Mouse (Mus musculus): ENCODE results near the gene H2-Q10. TPM values are rescaled to one million over a fixed set of nuclear protein-coding genes. Genes with fewer than 3 reads are reported as not detected.
A peak's percentile ranks its signal among the peaks of the same experiment; 100 is the strongest.
"Not testable (repeated sequence)": the region's sequence is repeated elsewhere in the genome, so short reads cannot be mapped to it uniquely, and the experiment has no call there.

Gene H2-Q10
- polyA plus RNA-seq, 1 experiment from 2014 or later, result 0.72 TPM

DNA sequence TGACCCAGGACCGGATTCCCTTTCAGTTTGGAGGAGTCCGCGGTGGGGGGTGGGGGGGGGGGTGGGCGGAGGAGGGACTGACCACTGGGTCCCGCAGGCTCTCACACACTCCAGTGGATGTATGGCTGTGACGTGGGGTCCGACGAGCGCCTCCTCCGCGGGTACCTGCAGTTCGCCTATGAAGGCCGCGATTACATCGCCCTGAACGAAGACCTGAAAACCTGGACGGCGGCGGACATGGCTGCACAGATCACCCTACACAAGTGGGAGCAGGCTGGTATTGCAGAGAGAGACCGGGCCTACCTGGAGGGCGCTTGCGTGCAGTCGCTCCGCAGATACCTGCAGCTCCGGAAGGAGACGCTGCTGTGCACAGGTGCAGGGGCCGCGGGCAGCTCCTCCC is 44.4 kb upstream of the H2-Q10 start:
- H3K27ac ChIP-seq (replicated peaks; ENCODE audit: low read depth, low read length); H3K4me1 ChIP-seq (ENCODE audit: control insufficient read depth, insufficient read depth, low read length); H3K27me3 ChIP-seq (ENCODE audit: control insufficient read depth, insufficient read depth, low read length); H3K36me3 ChIP-seq (ENCODE audit: control insufficient read depth, insufficient read depth, low read length); H3K9me3 ChIP-seq (ENCODE audit: control insufficient read depth, low read length); H3K9ac ChIP-seq (ENCODE audit: low read length): not testable (repeated sequence)
- H3K4me3 ChIP-seq (ENCODE audit: low read depth, low read length), result peak overlapping the region; percentile 30
- WGBS, result 13% methylated on average over 27 of the region's 28 CpGs
- ATAC-seq (ENCODE audit: insufficient number of reproducible peaks, low FRiP score, low TSS enrichment, low read depth) (peak; percentile 52), DNase-seq (ENCODE audit: low spot score) (peak; percentile 59)
- H3K4me2 ChIP-seq (ENCODE audit: low read depth, severe bottlenecking), result peak overlapping the region; percentile 68

GRCm38 (mm10) chr17:35428883-35429282 is 41.0 kb upstream of the H2-Q10 start:
- H3K9me3 ChIP-seq (ENCODE audit: control insufficient read depth, low read length); H3K36me3 ChIP-seq (ENCODE audit: control insufficient read depth, insufficient read depth, low read length): not testable (repeated sequence)

GRCm38 (mm10) chr17:35430671-35431070 is 39.2 kb upstream of the H2-Q10 start:
- DNase-seq (ENCODE audit: low spot score); H3K9me3 ChIP-seq (ENCODE audit: control insufficient read depth, low read length); ATAC-seq (ENCODE audit: insufficient number of reproducible peaks, low FRiP score, low TSS enrichment, low read depth); H3K36me3 ChIP-seq (ENCODE audit: control insufficient read depth, insufficient read depth, low read length); H3K9ac ChIP-seq (ENCODE audit: low read length); H3K27me3 ChIP-seq (ENCODE audit: control insufficient read depth, insufficient read depth, low read length); H3K4me1 ChIP-seq (ENCODE audit: control insufficient read depth, insufficient read depth, low read length); H3K4me3 ChIP-seq (ENCODE audit: low read depth, low read length); H3K4me2 ChIP-seq (ENCODE audit: low read depth, severe bottlenecking); H3K27ac ChIP-seq (replicated peaks; ENCODE audit: low read depth, low read length): not testable (repeated sequence)
- 86% methylated on average over 6 of the region's 6 CpGs for WGBS

More at GRCm38 (mm10) chr17:35428883-35429282, 41.0 kb upstream of the H2-Q10 start:
- H3K4me2 ChIP-seq (ENCODE audit: low read depth, severe bottlenecking); H3K4me3 ChIP-seq (ENCODE audit: low read depth, low read length); DNase-seq (ENCODE audit: low spot score); ATAC-seq (ENCODE audit: insufficient number of reproducible peaks, low FRiP score, low TSS enrichment, low read depth); H3K4me1 ChIP-seq (ENCODE audit: control insufficient read depth, insufficient read depth, low read length); H3K27ac ChIP-seq (replicated peaks; ENCODE audit: low read depth, low read length); H3K27me3 ChIP-seq (ENCODE audit: control insufficient read depth, insufficient read depth, low read length); H3K9ac ChIP-seq (ENCODE audit: low read length): not testable (repeated sequence)
- 86% methylated on average over 6 of the region's 6 CpGs for WGBS

GRCm38 (mm10) chr17:35432167-35432566 is 37.7 kb upstream of the H2-Q10 start:
- H3K4me1 ChIP-seq (ENCODE audit: control insufficient read depth, insufficient read depth, low read length); H3K9me3 ChIP-seq (ENCODE audit: control insufficient read depth, low read length); H3K9ac ChIP-seq (ENCODE audit: low read length); DNase-seq (ENCODE audit: low spot score); ATAC-seq (ENCODE audit: insufficient number of reproducible peaks, low FRiP score, low TSS enrichment, low read depth); H3K27me3 ChIP-seq (ENCODE audit: control insufficient read depth, insufficient read depth, low read length); H3K4me3 ChIP-seq (ENCODE audit: low read depth, low read length); H3K36me3 ChIP-seq (ENCODE audit: control insufficient read depth, insufficient read depth, low read length); H3K27ac ChIP-seq (replicated peaks; ENCODE audit: low read depth, low read length); H3K4me2 ChIP-seq (ENCODE audit: low read depth, severe bottlenecking): not testable (repeated sequence)
- WGBS, result 84% methylated on average over 2 of the region's 3 CpGs

DNA sequence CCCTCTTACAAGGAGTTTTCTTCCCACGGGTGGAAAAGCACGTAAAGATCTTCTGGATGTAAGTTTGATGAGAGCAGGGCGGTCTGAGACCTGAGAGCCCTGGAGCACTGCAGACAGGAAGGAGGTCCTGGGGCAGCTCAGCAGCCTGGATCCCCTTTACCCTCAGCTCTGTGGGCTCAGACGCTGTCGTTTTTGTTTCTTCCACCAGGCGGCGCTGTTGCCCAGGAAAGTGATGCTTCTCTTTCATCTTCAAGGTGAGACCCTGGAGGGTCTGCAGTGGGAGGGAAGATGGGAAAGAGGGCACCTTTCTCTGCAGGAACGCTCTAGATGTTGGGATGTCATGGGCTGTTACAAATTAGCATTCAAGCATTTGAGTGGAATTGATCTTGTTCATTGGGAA is 35.1 kb upstream of the H2-Q10 start:
- not testable (repeated sequence) for ATAC-seq (ENCODE audit: insufficient number of reproducible peaks, low FRiP score, low TSS enrichment, low read depth); H3K27ac ChIP-seq (replicated peaks; ENCODE audit: low read depth, low read length); H3K4me2 ChIP-seq (ENCODE audit: low read depth, severe bottlenecking); H3K27me3 ChIP-seq (ENCODE audit: control insufficient read depth, insufficient read depth, low read length); H3K4me3 ChIP-seq (ENCODE audit: low read depth, low read length); H3K9ac ChIP-seq (ENCODE audit: low read length); H3K36me3 ChIP-seq (ENCODE audit: control insufficient read depth, insufficient read depth, low read length); H3K9me3 ChIP-seq (ENCODE audit: control insufficient read depth, low read length); H3K4me1 ChIP-seq (ENCODE audit: control insufficient read depth, insufficient read depth, low read length)
- DNase-seq (ENCODE audit: low spot score), result peak; percentile 88
- WGBS, result 7% methylated on average over 8 of the region's 8 CpGs

GRCm38 (mm10) chr17:35435577-35435976 is 34.3 kb upstream of the H2-Q10 start:
- not testable (repeated sequence) for ATAC-seq (ENCODE audit: insufficient number of reproducible peaks, low FRiP score, low TSS enrichment, low read depth); H3K4me1 ChIP-seq (ENCODE audit: control insufficient read depth, insufficient read depth, low read length); H3K9ac ChIP-seq (ENCODE audit: low read length); H3K27ac ChIP-seq (replicated peaks; ENCODE audit: low read depth, low read length); H3K9me3 ChIP-seq (ENCODE audit: control insufficient read depth, low read length); H3K36me3 ChIP-seq (ENCODE audit: control insufficient read depth, insufficient read depth, low read length); H3K4me2 ChIP-seq (ENCODE audit: low read depth, severe bottlenecking); DNase-seq (ENCODE audit: low spot score); H3K27me3 ChIP-seq (ENCODE audit: control insufficient read depth, insufficient read depth, low read length); H3K4me3 ChIP-seq (ENCODE audit: low read depth, low read length)
- 81% methylated on average over 3 of the region's 3 CpGs for WGBS

DNA sequence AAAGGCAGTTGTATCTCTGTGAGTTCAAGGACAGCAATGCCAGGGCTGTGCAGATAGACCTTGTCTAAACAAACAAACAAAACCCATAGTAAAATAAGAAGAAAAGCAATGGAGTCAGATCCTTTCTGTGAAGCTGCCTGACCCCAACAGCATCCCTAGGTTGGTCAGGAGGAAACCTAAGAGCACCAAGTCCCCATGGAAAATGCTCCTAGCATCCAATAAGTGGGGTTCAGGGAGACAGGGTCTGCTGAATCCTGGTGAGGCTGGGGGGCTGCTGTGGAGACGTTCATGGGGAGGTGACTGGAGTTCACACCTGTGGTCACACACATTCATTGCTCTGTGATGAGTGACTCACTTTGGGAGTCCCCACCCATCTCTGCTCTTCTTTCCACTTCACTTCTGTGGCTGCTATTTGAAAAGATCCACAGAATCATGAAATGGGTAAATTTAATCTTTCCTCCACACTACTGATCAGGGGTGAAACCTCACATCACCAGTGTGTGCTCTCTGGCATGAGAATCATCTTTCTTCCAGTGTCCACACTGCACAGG is 32.4 kb upstream of the H2-Q10 start:
- not testable (repeated sequence) for H3K27me3 ChIP-seq (ENCODE audit: control insufficient read depth, insufficient read depth, low read length); H3K9ac ChIP-seq (ENCODE audit: low read length); H3K4me1 ChIP-seq (ENCODE audit: control insufficient read depth, insufficient read depth, low read length); H3K36me3 ChIP-seq (ENCODE audit: control insufficient read depth, insufficient read depth, low read length); H3K9me3 ChIP-seq (ENCODE audit: control insufficient read depth, low read length); ATAC-seq (ENCODE audit: insufficient number of reproducible peaks, low FRiP score, low TSS enrichment, low read depth); H3K4me3 ChIP-seq (ENCODE audit: low read depth, low read length); H3K27ac ChIP-seq (replicated peaks; ENCODE audit: low read depth, low read length); H3K4me2 ChIP-seq (ENCODE audit: low read depth, severe bottlenecking); DNase-seq (ENCODE audit: low spot score)
- 50% methylated on average over 1 of the region's 1 CpGs for WGBS

DNA sequence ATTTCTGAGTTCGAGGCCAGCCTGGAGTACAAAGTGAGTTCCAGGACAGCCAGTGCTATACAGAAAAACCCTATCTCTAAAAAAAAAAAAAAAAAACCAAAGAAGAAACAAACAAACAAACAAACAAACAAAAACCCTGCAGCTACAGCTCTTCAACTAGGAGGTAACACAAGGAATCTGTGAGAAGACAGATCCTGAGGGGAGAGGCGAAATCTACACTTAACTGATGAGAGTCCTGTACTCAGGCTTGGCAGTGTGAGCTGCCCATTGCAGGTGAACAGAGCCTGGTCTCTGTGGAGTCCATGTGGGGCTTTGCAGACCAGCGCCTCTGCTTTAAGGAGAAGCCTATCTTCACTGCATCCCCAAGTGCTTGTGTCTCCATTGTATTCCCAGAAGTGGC is 31.5 kb upstream of the H2-Q10 start:
- not testable (repeated sequence) for H3K4me2 ChIP-seq (ENCODE audit: low read depth, severe bottlenecking); DNase-seq (ENCODE audit: low spot score)

DNA sequence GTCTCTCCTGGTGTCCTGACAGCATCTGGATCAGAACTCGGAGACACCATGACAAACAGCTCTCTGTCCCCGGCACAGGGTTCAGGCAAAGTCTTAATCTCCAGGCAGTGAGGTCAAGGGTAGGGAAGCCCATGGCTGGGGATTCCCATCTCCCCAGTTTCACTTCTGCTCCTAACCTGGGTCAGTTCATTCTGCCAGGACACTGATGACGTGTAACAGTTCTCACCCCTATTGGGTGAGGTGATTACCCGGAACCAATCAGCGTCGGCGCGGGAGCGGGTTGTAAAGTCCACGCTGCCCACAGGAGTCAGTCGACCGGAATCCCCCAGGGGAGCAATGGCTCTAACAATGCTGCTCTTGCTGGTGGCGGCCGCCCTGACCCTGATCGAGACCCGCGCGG is 31.0 kb upstream of the H2-Q10 start, which contains the start of gene H2-Q7:
Gene H2-Q7, plus strand, starts transcription at position 271 of the 400 bp plus-strand sequence.
- WGBS, result 4% methylated on average over 18 of the region's 18 CpGs
- DNase-seq (ENCODE audit: low spot score), result peak; percentile 92
- H3K27ac ChIP-seq (replicated peaks; ENCODE audit: low read depth, low read length), result not testable (repeated sequence)

More for the DNA sequence above, 31.5 kb upstream of the H2-Q10 start:
- H3K9ac ChIP-seq (ENCODE audit: low read length); H3K4me1 ChIP-seq (ENCODE audit: control insufficient read depth, insufficient read depth, low read length); ATAC-seq (ENCODE audit: insufficient number of reproducible peaks, low FRiP score, low TSS enrichment, low read depth); H3K27me3 ChIP-seq (ENCODE audit: control insufficient read depth, insufficient read depth, low read length); H3K9me3 ChIP-seq (ENCODE audit: control insufficient read depth, low read length); H3K36me3 ChIP-seq (ENCODE audit: control insufficient read depth, insufficient read depth, low read length); H3K27ac ChIP-seq (replicated peaks; ENCODE audit: low read depth, low read length); H3K4me3 ChIP-seq (ENCODE audit: low read depth, low read length): not testable (repeated sequence)
- WGBS, result 74% methylated on average over 1 of the region's 3 CpGs

More for the DNA sequence above, 31.0 kb upstream of the H2-Q10 start, which contains the start of gene H2-Q7:
- peak within 1 kb of the TSS; percentile 69 for H3K4me2 ChIP-seq (ENCODE audit: low read depth, severe bottlenecking)
- H3K36me3 ChIP-seq (ENCODE audit: control insufficient read depth, insufficient read depth, low read length); H3K9me3 ChIP-seq (ENCODE audit: control insufficient read depth, low read length); H3K27me3 ChIP-seq (ENCODE audit: control insufficient read depth, insufficient read depth, low read length); H3K4me1 ChIP-seq (ENCODE audit: control insufficient read depth, insufficient read depth, low read length): not testable (repeated sequence)
- H3K9ac ChIP-seq (ENCODE audit: low read length), result peak within 1 kb of the TSS; percentile 51
- ATAC-seq (ENCODE audit: insufficient number of reproducible peaks, low FRiP score, low TSS enrichment, low read depth), result peak; percentile 88
- peak within 1 kb of the TSS; percentile 52 for H3K4me3 ChIP-seq (ENCODE audit: low read depth, low read length)

Data from limb, embryonic 11.5 days (tissue).